Mouse (Mus musculus) hindbrain, embryonic 16.5 days (tissue): ENCODE results near the gene Tmem131l. TPM values are rescaled to one million over a fixed set of nuclear protein-coding genes. Genes with fewer than 3 reads are reported as not detected.

Source experiments
- ATAC-seq: fragments of 200-750 bp; cut with Nextera tagmentation; 2 replicates; pipeline ENCODE4 v1.8.0; 2017; ENCODE audit warnings: moderate TSS enrichment, moderate library complexity
- H3K27ac ChIP-seq: fragments of 300-500 bp; sonication (generic); 2 replicates; pipeline ENCODE4 v1.5.1; 2014; ENCODE audit warnings: low read depth, mild to moderate bottlenecking, control low read depth, low read length, moderate library complexity
- H3K27me3 ChIP-seq: fragments of 300-500 bp; sonication (generic); replicated peaks from 2 replicates; pipeline ENCODE4 v1.6.1; 2014; ENCODE audit warnings: low read length; ENCODE audit not compliant: control insufficient read depth, insufficient read depth
- H3K36me3 ChIP-seq: fragments of 300-500 bp; sonication (generic); 2 replicates; pipeline ENCODE4 v1.6.1; 2014; ENCODE audit warnings: mild to moderate bottlenecking, low read length, moderate library complexity, mixed read lengths; ENCODE audit not compliant: control insufficient read depth, insufficient read depth
- H3K4me1 ChIP-seq: fragments of 300-500 bp; sonication (generic); 2 replicates; pipeline ENCODE4 v1.6.1; 2014; ENCODE audit warnings: low read depth, low read length; ENCODE audit not compliant: control insufficient read depth, insufficient read depth
- H3K4me2 ChIP-seq: fragments of 300-500 bp; sonication (generic); 2 replicates; pipeline ENCODE4 v1.6.1; 2014; ENCODE audit warnings: mild to moderate bottlenecking, low read length, control low read depth, moderate library complexity
- H3K4me3 ChIP-seq: fragments of 300-500 bp; sonication (generic); 2 replicates; pipeline ENCODE4 v1.5.1; 2014; ENCODE audit warnings: mild to moderate bottlenecking, low read length, control low read depth, moderate library complexity
- H3K9ac ChIP-seq: fragments of 300-500 bp; sonication (generic); 2 replicates; pipeline ENCODE4 v1.6.1; 2014; ENCODE audit warnings: low read depth, mild to moderate bottlenecking, control low read depth, low read length, moderate library complexity
- H3K9me3 ChIP-seq: fragments of 300-500 bp; sonication (generic); 2 replicates; pipeline ENCODE4 v1.6.1; 2014; ENCODE audit warnings: mild to moderate bottlenecking, low read length, moderate library complexity; ENCODE audit not compliant: control insufficient read depth
- WGBS: fragments of 180-500 bp; shearing (Covaris S2); extraction: QIAGEN DNeasy Blood & Tissue Kit; methylation state at CpG from one replicate; pipeline ENCODE4 v1.1.7; 2014; 5-methylcytosine and 5-hydroxymethylcytosine counted together
- polyA plus RNA-seq: library from polyadenylated mRNA; unstranded; fragments of >200 nt; fragmentation: Nextera tagmentation; extraction: Ambion mirVana; gene quantifications from 2 replicates; pipeline ENCODE4 v1.2.1, GENCODE M21; 2015

Tmem131l gene
- polyA plus RNA-seq, 1 experiment from 2014 or later: 34.6 TPM

GRCm38 (mm10) chr3:84074777-84075176 lies 34.8 kb upstream of the Tmem131l start:
- no peaks in the 10 kb centered on the region; the same call in 1 of the 2 replicates for H3K9me3 ChIP-seq
- no peak overlapping the region for H3K4me3 ChIP-seq
- 87% methylated on average over 2 of the region's 2 CpGs for WGBS

GRCm38 (mm10) chr3:84071641-84072040 lies 31.7 kb upstream of the Tmem131l start:
- Histone ChIP-seq H3K27me3 (no peaks in the 10 kb centered on the region), H3K36me3 (no peaks in the 10 kb centered on the region), H3K9ac (no peak overlapping the region), H3K9me3 (no peaks in the 10 kb centered on the region), H3K27ac (no peak overlapping the region), H3K4me1 (no peaks in the 10 kb centered on the region), H3K4me3 (no peak overlapping the region), H3K4me2 (no peak overlapping the region)
- ATAC-seq: no peak
- 24% methylated on average over 2 of the region's 2 CpGs for WGBS

More at GRCm38 (mm10) chr3:84074777-84075176, 34.8 kb upstream of the Tmem131l start:
- no peak overlapping the region for H3K27ac ChIP-seq
- no peaks in the 10 kb centered on the region for H3K27me3 ChIP-seq
- H3K9ac ChIP-seq: no peak overlapping the region
- H3K4me1 ChIP-seq: no peaks in the 10 kb centered on the region
- H3K4me2 ChIP-seq: no peak overlapping the region
- no peak for ATAC-seq
- no peaks in the 10 kb centered on the region for H3K36me3 ChIP-seq

GRCm38 (mm10) chr3:84070811-84071210 lies 30.8 kb upstream of the Tmem131l start:
- Histone ChIP-seq H3K4me1 (no peaks in the 10 kb centered on the region), H3K27me3 (no peaks in the 10 kb centered on the region), H3K4me3 (no peak overlapping the region), H3K27ac (no peak overlapping the region), H3K4me2 (no peak overlapping the region), H3K36me3 (no peaks in the 10 kb centered on the region), H3K9ac (no peak overlapping the region), H3K9me3 (no peaks in the 10 kb centered on the region)
- WGBS: 88% methylated on average over 8 of the region's 8 CpGs
- no peak for ATAC-seq

- H3K36me3 ChIP-seq: no peaks in the 10 kb centered on the region
- ATAC-seq: no peak
- no peak overlapping the region for H3K27ac ChIP-seq
- H3K4me2 ChIP-seq: no peak overlapping the region
- 86% methylated on average over 13 of the region's 13 CpGs for WGBS
- no peak overlapping the region for H3K9ac ChIP-seq
- no peaks in the 10 kb centered on the region for H3K9me3 ChIP-seq
- no peaks in the 10 kb centered on the region for H3K27me3 ChIP-seq
- no peak overlapping the region for H3K4me3 ChIP-seq
- no peaks in the 10 kb centered on the region for H3K4me1 ChIP-seq
These were observed 29.1 kb upstream of the Tmem131l start for GRCm38 (mm10) chr3:84068831-84069709.

GRCm38 (mm10) chr3:84065825-84066224 lies 25.9 kb upstream of the Tmem131l start:
- H3K27me3 ChIP-seq: no peaks in the 10 kb centered on the region
- H3K4me2 ChIP-seq: no peak overlapping the region
- H3K27ac ChIP-seq: no peak overlapping the region
- 89% methylated on average over 4 of the region's 4 CpGs for WGBS
- no peaks in the 10 kb centered on the region for H3K9me3 ChIP-seq
- no peaks in the 10 kb centered on the region for H3K36me3 ChIP-seq
- H3K4me3 ChIP-seq: no peak overlapping the region
- no peak for ATAC-seq
- H3K9ac ChIP-seq: no peak overlapping the region
- H3K4me1 ChIP-seq: no peaks in the 10 kb centered on the region

- Histone ChIP-seq H3K4me2 (no peak overlapping the region), H3K27me3 (no peaks in the 10 kb centered on the region), H3K9me3 (no peaks in the 10 kb centered on the region), H3K9ac (no peak overlapping the region), H3K4me3 (no peak overlapping the region), H3K4me1 (peaks cover 2% of the 10 kb centered on the region; the same call in 1 of the 2 replicates), H3K27ac (no peak overlapping the region), H3K36me3 (no peaks in the 10 kb centered on the region)
- 77% methylated on average over 2 of the region's 2 CpGs for WGBS
- ATAC-seq: no peak
These were observed 23.5 kb upstream of the Tmem131l start for GRCm38 (mm10) chr3:84063369-84063914.

- H3K4me3 ChIP-seq: no peak overlapping the region
- H3K4me2 ChIP-seq: no peak overlapping the region
- no peaks in the 10 kb centered on the region for H3K27me3 ChIP-seq
- H3K27ac ChIP-seq: no peak overlapping the region
- WGBS: 69% methylated on average over 13 of the region's 13 CpGs
- H3K9ac ChIP-seq: no peak overlapping the region
- peaks cover 2% of the 10 kb centered on the region; the same call in 1 of the 2 replicates for H3K4me1 ChIP-seq
- H3K36me3 ChIP-seq: no peaks in the 10 kb centered on the region
- no peak for ATAC-seq
- no peaks in the 10 kb centered on the region for H3K9me3 ChIP-seq
These were observed 21.8 kb upstream of the Tmem131l start for GRCm38 (mm10) chr3:84061523-84062453.

- Histone ChIP-seq H3K36me3 (no peaks in the 10 kb centered on the region), H3K9ac (no peak overlapping the region), H3K4me1 (peaks cover 2% of the 10 kb centered on the region; the same call in 1 of the 2 replicates), H3K9me3 (no peaks in the 10 kb centered on the region), H3K4me3 (no peak overlapping the region), H3K27ac (no peak overlapping the region), H3K4me2 (no peak overlapping the region), H3K27me3 (no peaks in the 10 kb centered on the region)
- no peak for ATAC-seq
- 88% methylated on average over 5 of the region's 5 CpGs for WGBS
These were observed 21.0 kb upstream of the Tmem131l start for GRCm38 (mm10) chr3:84060946-84061345.
